Mouse (Mus musculus) bone marrow macrophage, adult 2 months (primary cell): Measurements from ENCODE around the gene Arhgef40.
A peak's percentile ranks its signal among the peaks of the same experiment; 100 is the strongest.

Experiments
- CTCF ChIP-seq: IDR thresholded peaks from 2 replicates; pipeline ENCODE4 v1.5.1; 2012; ENCODE audit warnings: low read depth, mild to moderate bottlenecking, low read length, moderate library complexity
- POLR2A ChIP-seq: IDR thresholded peaks from 2 replicates; pipeline ENCODE4 v1.6.1; 2012; ENCODE audit warnings: mild to moderate bottlenecking, low read depth, low read length, borderline replicate concordance

DNA sequence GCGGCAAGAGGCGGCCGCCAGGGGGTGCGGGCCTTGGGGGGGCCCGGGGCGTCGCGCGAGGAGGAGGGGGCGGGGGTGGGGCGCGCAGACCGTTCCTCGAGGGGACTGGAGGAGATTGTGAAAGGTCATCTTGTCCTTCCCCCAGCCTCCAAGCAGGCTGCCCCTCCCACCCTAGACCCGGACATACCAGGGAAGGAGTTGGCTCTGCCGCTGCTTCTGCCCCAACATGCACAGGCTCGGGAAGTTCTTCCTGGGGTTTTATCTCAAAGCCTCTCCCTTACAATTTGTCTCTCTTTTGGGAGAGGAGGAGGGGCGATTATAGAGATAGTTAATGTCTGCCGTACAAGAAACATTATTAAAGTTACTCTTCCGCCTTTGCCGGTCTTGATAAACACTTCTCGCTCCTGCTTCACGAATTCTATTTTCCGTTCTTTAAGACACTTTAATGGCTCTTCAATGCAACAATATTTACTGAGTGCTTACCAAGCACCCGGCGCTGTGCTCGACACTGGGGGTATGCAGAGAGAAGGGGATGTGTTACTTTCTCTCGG is 30.3 kb downstream of the Arhgef40 start:
- TF ChIP-seq POLR2A, result no peak
- TF ChIP-seq CTCF, result 0 out of 2 replicates have a peak, but pooled peaks have one; percentile 37
